Mouse (Mus musculus) cerebellum, adult 8-10 months (tissue): ENCODE measurements around the gene Kpna1.

Experiments used
- DNase-seq: peaks from one replicate; pipeline ENCODE4 v3.0.0; 2022

Gene Kpna1

GRCm38 (mm10) chr16:36071450-36072379 lies 93.2 kb downstream of the Kpna1 start, which contains the start of the genes Fam162a and Ccdc58:
Gene Fam162a (minus strand): TSS chr16:36071594.
Gene Ccdc58 (plus strand): TSS chr16:36071685.
- peak; percentile 92 for DNase-seq

- no peak for DNase-seq
Observed at GRCm38 (mm10) chr16:36072410-36073011, 94.0 kb downstream of the Kpna1 start.

- DNase-seq: no peak
Observed at GRCm38 (mm10) chr16:36074772-36075171, 96.2 kb downstream of the Kpna1 start.

GRCm38 (mm10) chr16:36079916-36080315 lies 101.4 kb downstream of the Kpna1 start:
- no peak for DNase-seq
